Mouse (Mus musculus) intestine, embryonic 14.5 days (tissue): Measurements from ENCODE around the gene Zfp408. TPM values are rescaled to one million over a fixed set of nuclear protein-coding genes. Genes with fewer than 3 reads are reported as not detected.

Experiments used
- ATAC-seq: fragments of 200-750 bp; cut with Nextera tagmentation; replicated peaks from 2 replicates; pipeline ENCODE4 v1.8.0; 2017; ENCODE audit warnings: low read depth, moderate number of reproducible peaks, moderate TSS enrichment, moderate library complexity; ENCODE audit not compliant: low FRiP score, low TSS enrichment
- DNase-seq: peaks from one replicate; pipeline ENCODE4 v3.0.0-alpha.2; 2018; ENCODE audit warnings: low spot score
- H3K27ac ChIP-seq: fragments of 300-500 bp; sonication (generic); 2 replicates; pipeline ENCODE4 v1.5.1; 2014; ENCODE audit warnings: low read depth, mild to moderate bottlenecking, control low read depth
- H3K27me3 ChIP-seq: fragments of 300-500 bp; sonication (generic); replicated peaks from 2 replicates; pipeline ENCODE4 v1.6.1; 2014; ENCODE audit warnings: low read length, control low read depth; ENCODE audit not compliant: control insufficient read depth, insufficient read depth
- H3K36me3 ChIP-seq: fragments of 300-500 bp; sonication (generic); 2 replicates; pipeline ENCODE4 v1.6.1; 2014; ENCODE audit warnings: low read length, control low read depth; ENCODE audit not compliant: control insufficient read depth, insufficient read depth
- H3K4me1 ChIP-seq: fragments of 300-500 bp; sonication (generic); replicated peaks from 2 replicates; pipeline ENCODE4 v1.6.1; 2014; ENCODE audit warnings: low read length, control low read depth, mixed read lengths; ENCODE audit not compliant: control insufficient read depth, insufficient read depth
- H3K4me2 ChIP-seq: fragments of 300-500 bp; sonication (generic); 2 replicates; pipeline ENCODE4 v1.6.1; 2014; ENCODE audit warnings: low read length
- H3K4me3 ChIP-seq: fragments of 300-500 bp; sonication (generic); 2 replicates; pipeline ENCODE4 v1.5.1; 2014; ENCODE audit warnings: low read depth, low read length, control low read depth, mixed read lengths
- H3K9ac ChIP-seq: fragments of 300-500 bp; sonication (generic); 2 replicates; pipeline ENCODE4 v1.6.1; 2014; ENCODE audit warnings: mild to moderate bottlenecking, low read length
- H3K9me3 ChIP-seq: fragments of 300-500 bp; sonication (generic); 2 replicates; pipeline ENCODE4 v1.6.1; 2016; ENCODE audit warnings: low read length, control low read depth; ENCODE audit not compliant: control insufficient read depth
- WGBS: fragments of 180-500 bp; shearing (Covaris S2); extraction: QIAGEN DNeasy Blood & Tissue Kit; methylation state at CpG from one replicate; pipeline ENCODE4 v1.1.7; 2014; 5-methylcytosine and 5-hydroxymethylcytosine counted together
- polyA plus RNA-seq: library from polyadenylated mRNA; unstranded; fragments of >200 nt; fragmentation: Nextera tagmentation; extraction: Ambion mirVana; gene quantifications from 2 replicates; pipeline ENCODE4 v1.2.1, GENCODE M21; 2014

The Zfp408 gene
- polyA plus RNA-seq, 1 experiment from 2014 or later, result 5.5 TPM

- Histone ChIP-seq H3K27me3 (no peaks in the 10 kb centered on the region), H3K36me3 (peaks cover 94% of the 10 kb centered on the region), H3K4me1 (no peaks in the 10 kb centered on the region), H3K9ac (no peak overlapping the region), H3K9me3 (no peaks in the 10 kb centered on the region), H3K4me2 (no peak overlapping the region), H3K4me3 (no peak overlapping the region), H3K27ac (no peak overlapping the region)
- DNase-seq, result no peak
- 95% methylated on average over 8 of the region's 8 CpGs for WGBS
- ATAC-seq, result no peak
Observed at GRCm38 (mm10) chr2:91659657-91660056, 10.1 kb upstream of the Zfp408 start.

GRCm38 (mm10) chr2:91656774-91657173, 7.2 kb upstream of the Zfp408 start:
- Histone ChIP-seq H3K27me3 (no peaks in the 10 kb centered on the region), H3K9me3 (no peaks in the 10 kb centered on the region), H3K4me2 (no peak overlapping the region), H3K9ac (no peak overlapping the region), H3K27ac (no peak overlapping the region), H3K4me3 (no peak overlapping the region), H3K4me1 (peaks cover 5% of the 10 kb centered on the region; the same call in 1 of the 2 replicates), H3K36me3 (peaks cover 82% of the 10 kb centered on the region)
- 57% methylated on average over 8 of the region's 8 CpGs for WGBS
- peak; percentile 25 for ATAC-seq
- DNase-seq, result no peak

GRCm38 (mm10) chr2:91655827-91656226, 6.2 kb upstream of the Zfp408 start:
- Histone ChIP-seq H3K9me3 (no peaks in the 10 kb centered on the region), H3K27me3 (no peaks in the 10 kb centered on the region), H3K4me1 (peaks cover 9% of the 10 kb centered on the region; the same call in 1 of the 2 replicates), H3K9ac (no peak overlapping the region), H3K4me3 (no peak overlapping the region), H3K4me2 (no peak overlapping the region), H3K36me3 (peaks cover 73% of the 10 kb centered on the region), H3K27ac (0 out of 2 replicates have a peak overlapping the region, but pooled peaks have one; percentile 43)
- ATAC-seq, result no peak
- 58% methylated on average over 6 of the region's 6 CpGs for WGBS
- DNase-seq, result no peak

- Histone ChIP-seq H3K4me2 (no peak overlapping the region), H3K9ac (no peak overlapping the region)
- 83% methylated on average over 5 of the region's 5 CpGs for WGBS
Observed at GRCm38 (mm10) chr2:91655388-91655787, 5.8 kb upstream of the Zfp408 start.

GRCm38 (mm10) chr2:91652863-91653262, 3.3 kb upstream of the Zfp408 start:
- Histone ChIP-seq H3K36me3 (peaks cover 51% of the 10 kb centered on the region), H3K27me3 (no peaks in the 10 kb centered on the region), H3K4me3 (no peak overlapping the region), H3K9ac (no peak overlapping the region), H3K4me2 (no peak overlapping the region), H3K27ac (no peak overlapping the region), H3K9me3 (no peaks in the 10 kb centered on the region), H3K4me1 (peaks cover 16% of the 10 kb centered on the region; the same call in 1 of the 2 replicates)
- ATAC-seq (no peak), DNase-seq (no peak)
- WGBS, result 57% methylated on average over 6 of the region's 6 CpGs

More at GRCm38 (mm10) chr2:91655388-91655787, 5.8 kb upstream of the Zfp408 start:
- Histone ChIP-seq H3K4me1 (peaks cover 13% of the 10 kb centered on the region; the same call in 1 of the 2 replicates), H3K9me3 (no peaks in the 10 kb centered on the region), H3K27me3 (no peaks in the 10 kb centered on the region), H3K36me3 (peaks cover 73% of the 10 kb centered on the region), H3K4me3 (no peak overlapping the region), H3K27ac (peak overlapping the region; percentile 43; the same call in 1 of the 2 replicates)
- DNase-seq (no peak), ATAC-seq (peak; percentile 50; the same call in 1 of the 2 replicates)

- Histone ChIP-seq H3K27me3 (no peaks in the 10 kb centered on the region), H3K4me3 (no peak overlapping the region), H3K9me3 (no peaks in the 10 kb centered on the region), H3K27ac (no peak overlapping the region), H3K9ac (no peak overlapping the region), H3K36me3 (peaks cover 51% of the 10 kb centered on the region), H3K4me1 (peaks cover 16% of the 10 kb centered on the region; the same call in 1 of the 2 replicates), H3K4me2 (peak overlapping the region; percentile 73; the same call in 1 of the 2 replicates)
- no peak for ATAC-seq
- 84% methylated on average over 14 of the region's 14 CpGs for WGBS
- no peak for DNase-seq
Observed at GRCm38 (mm10) chr2:91651458-91652258, 2.1 kb upstream of the Zfp408 start.

GRCm38 (mm10) chr2:91650360-91650995, 887 bp upstream of the Zfp408 start:
- DNase-seq, result no peak
- H3K9ac ChIP-seq, result peak overlapping the region; percentile 73
- WGBS, result 13% methylated on average over 16 of the region's 16 CpGs
- H3K36me3 ChIP-seq, result peaks cover 51% of the 10 kb centered on the region
- no peaks in the 10 kb centered on the region for H3K27me3 ChIP-seq
- ATAC-seq, result peak; percentile 73
- H3K4me3 ChIP-seq, result peak overlapping the region; percentile 92
- H3K4me2 ChIP-seq, result peak overlapping the region; percentile 73
- no peaks in the 10 kb centered on the region for H3K9me3 ChIP-seq
- peak overlapping the region; percentile 81 for H3K27ac ChIP-seq
- H3K4me1 ChIP-seq, result peaks cover 16% of the 10 kb centered on the region; the same call in 1 of the 2 replicates

GRCm38 (mm10) chr2:91649152-91649551, 439 bp downstream of the Zfp408 start:
- Histone ChIP-seq H3K36me3 (peaks cover 51% of the 10 kb centered on the region), H3K9ac (peak overlapping the region; percentile 83), H3K4me2 (peak overlapping the region; percentile 73), H3K4me3 (peak overlapping the region; percentile 92), H3K4me1 (peaks cover 16% of the 10 kb centered on the region; the same call in 1 of the 2 replicates), H3K9me3 (no peaks in the 10 kb centered on the region), H3K27ac (peak overlapping the region; percentile 81), H3K27me3 (no peaks in the 10 kb centered on the region)
- DNase-seq (no peak), ATAC-seq (no peak; the same call in 1 of the 2 replicates)
- 2% methylated on average over 15 of the region's 15 CpGs for WGBS
